Mouse (Mus musculus) bone marrow, adult 2 months (tissue): ENCODE data around the gene Camk2g.

Source experiments
- CTCF ChIP-seq: fragments of 200-500 bp; IDR thresholded peaks from 2 replicates; pipeline ENCODE4 v1.5.1; 2011; ENCODE audit warnings: low read length, control low read depth; ENCODE audit not compliant: control insufficient read depth, insufficient read depth
- POLR2A ChIP-seq: fragments of 200-500 bp; IDR thresholded peaks from 2 replicates; pipeline ENCODE4 v1.6.1; 2011; ENCODE audit warnings: low read depth, mild to moderate bottlenecking, control low read depth, low read length, borderline replicate concordance; ENCODE audit not compliant: control insufficient read depth

- TF ChIP-seq POLR2A, result no peak
- TF ChIP-seq CTCF, result no peak
Observed at GRCm38 (mm10) chr14:20741301-20741700, 52.6 kb downstream of the Camk2g start.
